Mouse (Mus musculus): ENCODE results near the gene Tsnaxip1.

- no peak for TF ChIP-seq POLR2A (IDR thresholded peaks at IDR 0.05; ENCODE audit: borderline replicate concordance, low read depth, low read length)
- no peak for TF ChIP-seq CTCF (IDR thresholded peaks at IDR 0.05; ENCODE audit: low read depth, low read length)
Observed at GRCm38 (mm10) chr8:105805964-105806363, 21.6 kb upstream of the Tsnaxip1 start.
